Mouse (Mus musculus) cerebellum, adult 18-20 months (tissue): ENCODE data around the gene Nsun4.

Experiments
- DNase-seq, 2 experiments: peaks; one replicate each; pipeline ENCODE4 v3.0.0; 2021

Gene Nsun4

DNA sequence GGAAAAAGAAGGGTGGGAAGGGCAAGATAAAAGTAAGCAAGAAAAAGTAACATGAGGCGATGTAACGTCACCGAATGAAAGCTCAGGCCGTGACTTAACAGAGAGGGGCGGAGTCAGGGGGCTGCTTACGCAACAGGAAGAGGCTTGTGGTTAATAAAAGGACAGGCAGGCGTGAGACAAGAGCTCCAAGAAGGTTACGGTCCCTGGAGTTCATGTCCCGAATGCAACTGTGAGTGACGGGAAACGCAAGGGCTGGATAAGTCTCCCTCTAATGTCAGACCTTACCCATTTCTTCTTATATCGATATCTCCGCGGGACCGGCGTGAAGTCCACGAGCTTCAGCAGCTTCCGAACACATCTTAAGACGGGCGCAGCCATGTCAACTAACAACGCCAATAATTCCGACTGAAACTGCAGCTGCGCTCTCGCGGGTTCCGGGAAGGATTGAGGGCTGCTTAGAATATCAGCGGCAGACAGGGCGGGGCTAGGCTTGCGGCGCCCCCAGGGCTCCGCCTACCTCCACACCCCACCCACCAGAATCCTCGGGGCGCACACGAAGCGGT, at the start of gene Nsun4:
Gene Nsun4 (minus strand): TSS at position 478 of the 563 bp plus-strand sequence.
- DNase-seq: peak; percentile 88 to 90

DNA sequence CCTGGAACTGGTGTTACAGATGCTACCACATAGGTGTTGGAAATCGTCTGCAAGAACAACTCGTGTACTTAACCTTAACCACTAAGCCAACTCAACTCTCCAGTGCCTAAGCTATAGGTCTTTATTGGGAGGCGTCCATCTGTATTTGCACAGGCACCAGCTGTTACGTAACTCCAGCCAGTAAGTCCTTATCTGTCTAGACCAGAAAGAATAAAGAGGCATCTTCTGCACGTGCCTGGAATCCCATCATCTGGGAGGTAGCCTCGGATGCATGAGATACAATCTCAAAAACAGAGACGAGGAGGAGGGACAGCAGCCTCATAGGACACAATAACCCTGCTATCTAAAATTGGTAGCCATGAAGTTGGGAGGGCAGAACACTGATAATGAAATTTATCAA, 47.3 kb upstream of the Nsun4 start:
- DNase-seq: no peak

DNA sequence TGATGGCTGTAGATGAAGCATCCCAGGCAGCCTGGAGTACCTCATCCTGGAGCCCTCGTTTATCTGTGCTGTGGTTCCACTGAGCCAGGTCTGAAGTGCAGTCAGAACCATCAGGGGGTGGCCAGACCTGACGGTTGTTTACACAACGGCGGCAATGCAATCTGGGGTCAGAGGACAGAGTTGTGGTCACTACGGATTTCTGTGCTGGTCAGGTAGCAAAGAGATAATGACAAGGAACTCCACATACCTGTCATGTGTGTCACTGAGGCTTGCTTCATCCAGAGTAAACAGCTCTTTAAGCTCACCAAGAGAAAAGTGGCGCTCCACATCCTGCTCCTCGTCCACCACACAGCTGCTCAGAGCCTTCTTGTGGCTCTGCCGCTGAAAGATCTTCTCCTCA, 43.5 kb upstream of the Nsun4 start:
- DNase-seq: no peak

DNA sequence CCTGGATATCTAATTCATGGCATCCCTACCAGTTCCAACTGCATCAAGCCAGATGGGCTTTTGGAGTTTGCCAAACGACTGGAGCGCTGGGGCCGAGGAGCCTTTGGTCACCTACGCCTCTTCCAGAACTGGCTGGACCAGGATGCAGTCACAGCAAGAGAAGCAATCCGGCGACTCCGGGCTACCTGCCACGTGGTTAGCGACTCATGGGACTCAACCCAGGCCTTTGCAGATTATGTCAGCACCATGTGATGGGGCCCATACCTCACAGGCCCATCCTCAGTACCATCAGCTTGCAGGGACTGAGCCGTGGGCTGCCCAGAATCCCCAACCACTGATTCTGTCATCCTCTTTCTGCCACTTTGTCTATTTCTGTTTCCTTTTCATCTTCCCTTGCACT, 42.6 kb upstream of the Nsun4 start:
- DNase-seq: no peak

DNA sequence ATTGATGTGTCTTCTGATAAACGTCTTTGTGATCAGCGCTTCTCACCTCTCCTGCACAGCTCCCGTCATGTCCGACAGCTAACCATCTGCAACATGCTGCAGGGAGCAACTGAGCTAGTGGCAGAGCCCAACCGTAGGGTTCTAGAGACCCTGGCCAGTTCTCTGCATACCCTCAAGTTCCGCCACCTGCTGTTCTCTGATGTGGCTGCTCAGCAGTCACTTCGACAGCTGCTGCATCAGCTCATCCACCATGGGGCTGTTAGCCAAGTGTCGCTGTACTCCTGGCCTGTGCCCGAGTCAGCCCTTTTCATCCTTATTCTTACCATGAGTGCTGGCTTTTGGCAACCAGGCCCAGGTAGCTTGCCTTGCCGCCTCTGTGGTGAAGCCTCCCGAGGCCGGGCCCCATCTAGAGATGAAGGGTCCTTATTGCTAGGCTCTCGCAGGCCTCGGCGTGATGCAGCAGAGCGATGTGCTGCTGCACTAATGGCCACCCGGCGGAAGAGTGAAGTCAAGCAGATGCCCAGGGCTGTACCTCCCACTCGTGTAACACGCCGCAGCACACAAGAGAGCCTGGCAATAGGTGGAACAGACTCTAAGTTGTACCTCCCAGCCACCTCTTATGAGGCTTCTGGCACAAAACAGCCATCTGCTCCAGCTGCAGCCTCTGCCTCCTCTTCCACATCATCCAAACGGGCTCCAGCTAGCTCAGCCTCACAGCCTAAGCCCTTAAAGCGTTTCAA, 35.0 kb upstream of the Nsun4 start:
- peak in 1 of 2 experiments; percentile 18 for DNase-seq

DNA sequence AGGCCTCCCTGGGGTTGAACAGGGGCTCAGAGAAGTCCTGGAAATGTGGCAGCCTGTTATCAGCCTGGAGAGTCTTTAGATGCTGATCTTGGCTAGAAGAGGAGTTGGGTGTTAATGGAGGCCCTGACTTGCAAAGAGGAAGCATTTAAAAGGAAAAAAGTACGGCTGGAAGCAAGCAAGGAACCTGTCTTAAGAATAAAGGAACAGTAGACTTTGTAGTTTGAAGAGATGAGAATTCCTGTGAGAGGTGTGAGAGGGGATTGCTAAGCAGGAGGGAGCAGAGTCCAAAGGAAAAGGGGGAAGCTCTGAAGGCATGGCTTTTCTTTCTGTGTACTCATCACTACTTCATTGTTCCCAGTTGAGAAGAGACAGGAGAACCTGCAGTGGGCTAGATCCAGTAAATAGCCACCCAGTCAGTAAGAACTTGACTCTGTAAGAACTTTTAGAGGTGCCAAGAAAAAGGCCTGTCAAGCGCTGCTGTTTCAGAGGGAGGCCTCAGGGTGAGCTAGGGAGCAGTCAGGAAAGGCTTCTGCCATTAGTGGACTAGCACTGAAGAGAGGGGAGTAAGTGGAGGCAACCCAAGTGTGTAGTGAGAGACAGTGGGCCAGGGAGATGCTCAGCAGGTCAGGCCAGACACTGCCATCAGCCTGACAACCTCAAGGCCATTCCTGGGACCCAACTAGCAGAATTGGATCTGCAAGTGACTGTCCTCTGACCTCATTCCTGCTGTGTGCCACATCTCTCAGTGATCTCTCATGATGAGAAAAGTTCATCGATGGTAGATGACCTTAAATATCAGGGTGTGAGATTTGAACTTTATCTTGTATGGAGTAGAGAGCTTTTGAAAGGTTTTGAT, 23.8 kb upstream of the Nsun4 start:
- no peak for DNase-seq

DNA sequence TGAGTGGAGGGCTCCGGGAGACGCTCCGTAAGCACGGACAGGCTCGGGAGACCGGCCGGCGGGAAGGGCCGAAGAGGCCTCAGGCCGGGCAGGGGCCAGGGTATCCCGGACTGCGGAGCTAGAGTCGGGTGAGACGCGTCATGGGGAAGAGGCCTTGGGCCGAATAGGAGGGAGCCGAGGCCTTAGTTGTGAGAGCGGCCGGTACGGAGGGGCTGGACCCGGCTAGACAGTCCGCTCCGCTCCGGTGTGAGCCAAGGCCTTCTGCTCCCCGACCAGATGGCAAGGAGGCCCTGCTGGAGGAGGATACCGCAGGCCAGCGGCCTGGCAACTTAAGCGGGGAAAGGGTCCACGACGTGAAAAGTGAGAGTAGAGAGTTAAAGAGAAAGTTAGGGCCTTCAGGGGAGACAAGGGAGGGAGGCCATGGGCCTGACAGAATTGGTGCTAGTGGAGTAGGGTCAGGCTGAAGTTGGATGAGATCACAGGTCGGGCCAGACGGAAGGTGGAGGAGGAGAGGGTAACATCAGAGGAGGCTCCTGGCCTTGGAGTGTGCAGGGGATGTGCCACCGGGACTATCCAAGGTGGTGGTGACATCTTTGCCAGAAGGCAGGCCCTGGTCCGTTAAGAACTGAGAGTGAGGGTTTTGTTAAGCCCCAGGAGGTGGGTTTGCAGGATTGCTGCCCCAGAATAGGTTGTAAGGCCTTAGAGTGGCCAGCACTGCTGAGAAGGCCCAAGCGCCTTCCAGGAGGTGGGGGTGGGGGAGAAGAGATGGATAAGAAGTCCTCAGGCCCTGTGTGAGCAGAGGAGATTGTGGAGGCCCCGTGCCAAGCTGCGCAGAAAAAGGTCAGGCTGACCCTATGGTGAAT, 22.9 kb upstream of the Nsun4 start:
- peak; percentile 56 to 58 for DNase-seq

DNA sequence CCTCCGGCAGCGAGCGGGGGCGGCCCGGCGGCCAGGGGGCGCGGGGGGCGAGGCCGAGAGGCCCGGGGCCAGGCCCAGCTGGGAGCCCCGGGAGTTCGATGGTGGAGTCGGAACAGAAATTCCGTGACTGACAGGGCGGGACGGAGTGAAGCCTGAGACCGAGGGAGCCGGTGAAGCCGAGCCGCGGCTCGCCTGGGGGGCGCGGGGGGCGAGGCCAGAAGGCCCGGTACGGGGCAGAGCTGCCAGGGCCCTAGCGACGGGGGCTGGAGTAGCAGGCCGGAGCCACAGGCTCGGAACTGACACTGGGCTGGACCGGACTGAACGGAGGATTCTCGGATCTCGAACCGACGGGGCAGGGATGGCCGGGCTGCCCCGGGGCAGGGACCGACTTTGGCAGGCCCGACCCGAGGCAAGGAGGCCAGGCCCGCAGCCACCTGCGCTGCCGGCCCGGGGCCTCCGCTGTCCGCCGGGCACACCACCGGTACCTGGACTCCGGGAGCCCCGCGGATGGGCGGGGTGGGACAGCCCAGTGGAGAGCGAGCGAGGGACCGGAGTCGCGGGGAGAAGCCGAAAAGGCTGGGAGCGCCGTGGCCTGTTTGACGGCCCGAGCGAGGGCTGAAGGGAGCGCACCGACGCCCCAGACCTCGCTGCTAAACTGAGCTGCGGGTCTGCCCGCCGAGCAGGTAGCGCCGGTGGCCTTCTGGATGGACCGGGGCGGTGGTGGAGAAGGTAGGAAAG, 22.1 kb upstream of the Nsun4 start:
- DNase-seq: peak; percentile 66 to 79

DNA sequence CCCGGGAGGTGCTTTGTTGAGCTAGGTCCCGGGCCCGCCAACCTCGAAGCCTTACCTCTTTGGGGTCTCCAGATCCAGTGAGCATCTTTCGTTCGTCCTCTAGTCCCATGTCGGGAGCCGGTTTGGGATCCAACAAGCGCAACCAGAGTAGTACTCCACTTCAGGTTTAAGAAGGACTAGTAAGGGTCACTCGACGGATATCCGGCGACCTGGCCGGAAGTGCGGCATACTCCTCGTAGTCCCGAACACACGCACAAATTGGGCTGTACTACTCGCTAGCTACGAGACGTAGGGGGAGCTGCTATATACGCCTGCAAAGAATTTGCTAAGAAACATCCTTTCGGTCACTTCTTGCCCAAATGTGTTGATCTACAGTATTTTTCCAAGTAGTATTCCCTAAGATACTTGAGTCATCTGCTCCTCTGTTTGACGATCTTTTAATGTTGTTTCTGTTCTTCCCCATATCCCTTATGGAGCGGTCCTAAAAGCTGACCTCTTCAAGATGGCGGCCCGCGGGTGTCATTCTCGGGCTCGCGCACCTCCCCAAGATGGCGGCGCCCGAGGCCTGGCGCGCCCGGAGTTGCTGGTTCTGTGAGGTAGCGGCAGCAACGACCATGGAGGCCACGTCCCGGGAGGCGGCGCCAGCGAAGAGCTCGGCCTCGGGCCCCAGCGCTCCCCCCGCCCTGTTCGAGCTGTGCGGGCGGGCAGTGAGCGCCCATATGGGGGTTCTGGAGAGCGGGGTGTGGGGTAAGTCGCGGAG, 21.4 kb upstream of the Nsun4 start, which contains the start of the genes Uqcrh and Lrrc41:
Gene Uqcrh (minus strand): TSS at position 211 of the 760 bp plus-strand sequence.
Gene Lrrc41 (plus strand): TSS at position 409 of the 760 bp plus-strand sequence.
- peak; percentile 94 to 96 for DNase-seq

DNA sequence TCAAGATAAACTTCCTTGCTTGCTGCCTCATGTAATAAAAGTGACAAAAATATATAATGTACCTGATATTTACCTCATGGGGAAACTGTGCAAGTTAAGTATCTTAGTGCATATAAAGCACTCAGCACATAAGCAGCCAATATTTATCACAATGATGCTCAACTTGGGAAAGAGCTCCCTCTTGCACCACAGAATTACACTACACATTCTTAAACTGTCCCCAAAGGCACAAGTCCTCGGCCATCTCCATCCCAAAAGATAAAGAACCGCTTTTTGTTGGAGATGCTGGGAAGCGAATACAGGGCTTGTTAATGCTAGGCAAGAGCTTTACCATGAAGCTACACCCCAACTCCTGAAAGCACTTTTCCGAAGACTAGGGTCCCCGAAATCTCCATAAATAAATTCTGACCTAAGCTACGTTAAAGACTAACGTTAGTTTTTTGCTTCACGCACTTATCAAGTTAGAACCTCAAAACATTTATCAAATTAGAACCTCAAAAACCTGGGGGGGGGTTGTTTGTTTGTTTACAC, 20.5 kb upstream of the Nsun4 start:
- no peak for DNase-seq

DNA sequence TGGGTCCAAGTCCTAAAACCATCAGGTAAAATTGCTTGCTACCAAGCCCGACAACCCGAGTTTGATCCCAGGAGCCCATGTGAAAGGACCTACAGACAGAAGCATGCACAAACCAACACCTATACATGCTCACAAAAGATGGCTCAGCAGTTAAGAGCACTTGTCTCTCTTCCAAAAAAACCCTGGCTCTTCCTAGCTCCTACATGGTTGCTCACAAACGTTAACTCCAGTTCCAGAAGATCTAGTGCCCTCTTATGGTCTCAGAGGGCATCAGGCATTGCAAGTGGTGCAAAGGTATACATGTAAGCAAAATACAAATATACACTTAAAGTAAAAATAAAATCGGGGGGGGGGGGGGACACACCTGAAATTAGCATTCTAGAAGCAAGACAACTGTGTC, 19.5 kb upstream of the Nsun4 start:
- DNase-seq: peak in 1 of 2 experiments; percentile 36

DNA sequence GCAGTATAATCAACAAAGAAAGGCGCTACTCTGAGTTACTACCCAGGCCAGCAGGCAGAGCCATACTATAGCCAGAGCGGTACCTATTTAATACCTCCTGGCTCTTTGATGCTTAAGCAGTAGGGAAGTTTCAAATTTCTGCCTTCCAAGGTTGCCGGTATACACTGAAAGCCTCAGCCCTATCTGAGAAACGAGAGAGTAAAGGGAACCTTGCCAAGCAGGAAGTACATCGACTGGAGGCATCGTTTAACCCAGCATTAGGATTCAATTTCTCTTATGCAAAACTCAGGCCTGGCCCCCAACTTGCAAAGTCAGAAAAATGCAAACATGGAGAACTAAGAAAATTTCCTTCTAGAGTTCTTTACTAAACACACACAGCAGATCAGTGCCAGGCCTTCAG, 16.4 kb upstream of the Nsun4 start:
- no peak for DNase-seq

DNA sequence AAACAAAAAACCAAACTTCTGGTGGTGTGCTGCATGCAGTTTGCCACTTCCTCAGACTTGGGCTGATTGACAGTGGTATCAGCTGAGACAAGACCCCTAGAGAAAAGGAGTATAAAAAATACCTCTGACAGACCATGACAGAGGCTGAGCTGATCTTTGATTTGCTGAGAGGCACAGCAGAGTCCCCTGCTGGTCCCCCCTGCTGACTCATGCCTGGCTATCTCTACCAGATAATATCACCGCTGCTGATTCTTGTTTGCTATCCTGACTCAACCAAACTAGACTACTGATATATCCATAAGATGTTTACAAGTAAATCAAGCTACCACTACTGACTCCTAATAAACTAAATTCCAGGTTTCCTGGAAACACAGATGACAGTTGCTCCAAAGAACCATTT, 10.2 kb upstream of the Nsun4 start:
- no peak for DNase-seq

DNA sequence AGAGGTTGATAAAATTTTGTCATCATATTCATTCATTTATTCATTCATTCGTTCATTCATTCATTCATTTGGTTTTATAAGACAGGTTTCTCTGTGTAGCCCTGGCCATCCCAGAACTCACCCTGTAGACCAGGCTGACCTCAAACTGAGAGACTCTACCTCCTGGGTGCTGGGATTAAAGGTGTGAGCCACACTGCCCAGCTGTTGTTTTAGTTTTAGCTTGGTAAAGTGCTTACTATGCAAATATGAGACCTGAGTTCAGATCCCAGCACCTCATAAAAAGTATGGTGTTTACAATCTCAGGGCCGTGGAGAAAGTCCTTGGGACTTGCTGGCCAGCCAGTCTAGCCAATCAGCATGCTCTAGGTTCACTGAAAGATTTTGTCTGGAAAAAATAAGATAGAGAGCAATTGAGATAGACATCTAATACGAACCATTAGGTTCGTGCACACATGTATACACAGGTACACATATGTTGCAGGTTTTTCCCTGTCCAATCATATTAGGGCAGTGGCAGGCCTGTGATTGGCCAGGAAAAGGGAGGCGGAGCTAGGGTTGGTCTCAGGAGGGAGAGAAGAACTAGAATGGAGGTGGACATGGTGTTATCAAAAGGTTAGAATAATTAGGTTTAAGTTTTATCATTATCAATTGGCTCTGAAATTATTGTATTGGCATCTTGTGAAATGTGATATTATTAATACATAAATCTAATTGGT, 5.5 kb upstream of the Nsun4 start:
- no peak for DNase-seq

DNA sequence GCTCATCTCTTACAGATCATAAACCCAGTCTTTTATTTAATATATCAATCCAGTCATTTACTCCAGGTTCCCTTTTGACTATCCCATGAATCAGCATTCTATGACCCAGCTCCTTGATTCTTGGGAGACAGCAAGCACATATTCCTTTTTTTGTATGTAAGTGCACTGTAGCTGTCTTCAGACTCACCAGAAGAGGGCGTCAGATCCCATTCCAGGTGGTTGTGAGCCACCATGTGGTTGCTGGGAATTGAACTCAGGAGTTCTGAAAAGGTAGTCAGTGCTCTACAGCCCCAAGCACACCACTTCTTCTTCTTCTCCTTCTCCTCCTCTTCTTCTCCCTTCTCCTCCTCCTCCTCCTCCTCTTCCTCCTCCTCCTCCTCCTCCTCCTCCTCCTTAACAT, 3.9 kb upstream of the Nsun4 start:
- DNase-seq: no peak

DNA sequence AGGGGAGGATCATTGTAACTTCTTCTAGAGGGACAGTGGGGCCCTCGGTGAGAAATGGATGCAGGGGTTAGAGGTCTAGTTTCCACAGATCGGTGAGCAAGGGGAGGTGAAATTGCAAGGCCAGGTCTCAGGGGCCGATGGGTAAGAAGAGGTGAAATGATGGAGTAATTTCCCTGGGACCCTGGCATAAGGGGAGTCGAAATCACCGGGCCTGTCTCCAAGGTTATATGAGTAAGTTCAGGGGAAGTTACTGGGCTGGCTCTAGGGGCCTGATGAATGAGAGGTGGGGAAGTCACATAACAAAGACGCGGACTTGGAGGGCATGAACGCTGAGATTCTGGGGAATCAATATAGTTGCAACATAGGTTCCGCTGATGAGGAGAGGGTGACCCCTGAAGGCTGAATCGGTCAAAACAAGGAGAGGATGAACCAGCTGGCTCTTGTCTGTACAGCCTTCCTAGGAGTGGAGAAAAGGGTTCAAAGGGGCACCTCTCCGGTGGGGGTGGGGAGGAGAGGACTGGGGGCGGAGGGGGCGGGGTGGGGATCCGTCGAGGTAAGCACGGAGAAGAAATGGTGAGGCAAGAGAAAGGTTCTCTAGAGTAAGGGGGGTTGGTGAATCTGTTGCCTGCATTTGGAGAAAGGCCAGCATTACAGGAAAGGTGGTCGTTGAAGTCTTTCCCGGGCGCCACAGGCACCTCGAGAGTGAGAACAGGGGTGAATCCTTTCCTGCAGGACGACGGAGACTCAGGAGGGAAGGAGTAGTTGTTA, 966 bp downstream of the Nsun4 start:
- DNase-seq: peak; percentile 39 to 57

DNA sequence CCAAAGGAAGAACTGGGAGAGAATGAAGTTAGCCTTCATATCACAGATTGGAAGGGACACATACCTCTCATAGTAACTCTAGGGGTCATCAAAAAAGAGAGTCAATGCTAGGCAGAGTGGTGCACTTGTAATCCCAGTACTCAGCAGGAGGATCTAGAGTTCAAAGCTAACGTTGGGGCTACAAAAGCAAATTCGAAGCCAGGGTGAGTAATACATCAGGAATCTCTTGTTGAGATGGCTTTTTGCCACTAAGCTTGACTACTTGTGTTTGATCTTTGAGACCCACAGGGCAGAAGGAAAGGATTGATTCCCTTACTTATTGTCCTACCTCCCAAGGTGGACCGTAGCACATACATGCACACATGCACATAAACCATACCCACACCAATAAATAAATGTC, 4.5 kb downstream of the Nsun4 start:
- no peak for DNase-seq

DNA sequence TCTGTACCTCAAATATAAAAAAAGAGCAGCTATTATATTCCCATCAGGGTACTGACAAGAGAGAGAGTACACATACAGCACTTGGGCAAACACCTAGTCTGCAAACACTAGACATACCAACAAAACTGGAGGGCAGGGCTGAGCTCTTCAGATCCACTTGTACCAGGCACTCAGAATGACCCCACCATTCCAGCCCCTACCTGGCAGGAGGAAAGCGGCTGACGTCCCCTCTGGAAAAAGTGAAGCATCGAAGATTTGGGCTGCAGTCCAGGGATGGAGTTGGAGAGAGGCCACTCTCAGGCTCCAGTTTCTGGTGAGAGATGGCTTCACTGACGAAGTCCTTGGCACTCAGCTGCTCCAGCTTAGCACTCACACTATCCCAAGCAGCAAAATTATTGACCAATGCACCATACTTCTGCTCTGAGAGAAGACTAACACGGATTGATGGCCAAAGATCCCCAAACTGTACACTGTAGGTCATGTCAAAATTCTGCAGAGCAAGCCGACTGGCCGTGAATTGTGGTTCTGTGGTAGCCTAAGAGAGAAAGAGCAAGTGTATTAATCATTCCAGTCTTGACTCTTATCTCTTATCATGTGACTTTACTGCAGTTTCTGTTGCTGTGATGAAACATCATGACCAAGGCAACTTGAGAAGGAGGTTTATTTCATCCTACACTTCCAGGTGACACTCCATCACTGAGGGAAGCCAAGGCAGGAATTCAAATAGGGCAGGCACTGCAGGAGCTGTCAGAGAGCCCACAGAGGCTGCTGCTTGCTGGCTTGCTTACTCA, 5.4 kb downstream of the Nsun4 start:
- no peak for DNase-seq

DNA sequence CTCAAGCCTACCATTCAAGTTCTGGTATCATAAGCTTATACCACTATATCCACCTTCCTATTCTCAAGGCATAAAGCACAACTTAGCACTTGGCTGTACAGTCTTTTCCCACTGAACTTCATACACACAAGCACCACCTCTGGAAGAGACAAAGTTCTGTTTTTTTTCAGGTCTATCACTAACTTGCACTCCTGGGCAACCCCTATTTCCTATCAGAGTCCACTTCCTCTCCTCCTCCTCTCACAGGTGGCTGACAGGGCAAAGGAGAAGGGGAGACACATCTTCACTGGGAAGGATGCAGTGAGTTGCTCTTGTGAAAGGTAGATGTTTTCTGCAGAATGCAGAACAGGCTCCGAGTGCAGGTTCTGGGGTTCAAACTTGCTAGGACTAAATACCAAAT, 6.0 kb downstream of the Nsun4 start:
- DNase-seq: no peak
